Mouse (Mus musculus): Measurements from ENCODE around the gene Pim1.
"Not testable (repeated sequence)": the region's sequence is repeated elsewhere in the genome, so short reads cannot be mapped to it uniquely, and the experiment has no call there.

Pim1 gene

DNA sequence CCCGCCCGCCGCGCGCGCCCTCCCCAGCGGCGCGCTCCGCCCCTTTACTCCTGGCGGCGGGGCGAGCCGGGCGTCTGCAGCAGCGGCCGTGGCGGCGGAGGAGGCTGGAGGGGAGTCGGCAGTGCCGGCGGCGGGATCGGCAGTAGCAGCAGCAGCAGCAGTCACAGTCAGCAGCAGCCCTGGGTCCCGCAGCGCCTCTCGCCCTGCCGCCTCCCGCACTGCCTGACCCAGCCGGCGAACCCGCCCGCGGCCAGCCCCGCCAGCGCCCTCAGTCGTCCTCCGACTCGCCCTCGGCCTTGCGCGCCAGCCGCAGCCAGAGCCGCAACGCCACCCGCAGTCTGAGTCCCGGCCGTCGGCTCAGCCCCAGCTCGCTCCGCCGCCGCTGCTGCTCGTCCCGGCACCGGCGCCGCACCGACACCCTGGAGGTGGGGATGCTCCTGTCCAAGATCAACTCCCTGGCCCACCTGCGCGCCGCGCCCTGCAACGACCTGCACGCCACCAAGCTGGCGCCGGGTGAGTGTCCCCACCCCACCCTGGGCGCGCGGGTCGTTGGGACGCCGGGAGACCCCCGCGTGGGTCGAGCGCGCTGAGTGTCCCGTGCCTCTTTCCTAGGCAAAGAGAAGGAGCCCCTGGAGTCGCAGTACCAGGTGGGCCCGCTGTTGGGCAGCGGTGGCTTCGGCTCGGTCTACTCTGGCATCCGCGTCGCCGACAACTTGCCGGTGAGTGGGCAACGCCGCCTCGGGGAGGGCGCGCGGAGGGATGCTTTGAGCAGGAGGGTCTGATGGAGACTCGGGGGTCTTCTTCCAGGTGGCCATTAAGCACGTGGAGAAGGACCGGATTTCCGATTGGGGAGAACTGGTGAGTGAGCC lies at the start of gene Pim1:
Pim1 (plus strand) TSS at position 41 of the 869 bp plus-strand sequence.
- peak; percentile 43 for DNase-seq (ENCODE audit: low read depth, low spot score)

DNA sequence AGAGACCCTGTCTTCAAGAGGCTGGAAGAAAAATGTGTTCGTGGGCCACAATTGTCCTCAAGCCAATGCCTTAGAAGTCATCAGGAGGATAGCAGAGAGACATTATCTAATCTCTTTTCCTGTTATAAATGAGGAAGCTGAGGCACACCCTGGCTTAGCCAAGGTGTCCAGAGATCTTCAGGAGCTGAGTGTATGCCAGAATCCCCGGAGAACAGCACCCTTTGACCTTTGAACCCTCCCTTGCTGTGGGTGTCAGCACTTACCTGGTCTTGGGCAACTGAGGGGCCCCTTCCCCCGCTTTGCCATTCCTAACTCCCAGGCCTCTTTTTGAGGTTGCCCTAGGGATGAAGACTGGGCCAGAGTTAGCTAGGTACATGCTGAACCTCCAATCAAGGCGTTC lies 49.0 kb upstream of the Pim1 start:
- no peak for DNase-seq (ENCODE audit: low read depth, low spot score)

DNA sequence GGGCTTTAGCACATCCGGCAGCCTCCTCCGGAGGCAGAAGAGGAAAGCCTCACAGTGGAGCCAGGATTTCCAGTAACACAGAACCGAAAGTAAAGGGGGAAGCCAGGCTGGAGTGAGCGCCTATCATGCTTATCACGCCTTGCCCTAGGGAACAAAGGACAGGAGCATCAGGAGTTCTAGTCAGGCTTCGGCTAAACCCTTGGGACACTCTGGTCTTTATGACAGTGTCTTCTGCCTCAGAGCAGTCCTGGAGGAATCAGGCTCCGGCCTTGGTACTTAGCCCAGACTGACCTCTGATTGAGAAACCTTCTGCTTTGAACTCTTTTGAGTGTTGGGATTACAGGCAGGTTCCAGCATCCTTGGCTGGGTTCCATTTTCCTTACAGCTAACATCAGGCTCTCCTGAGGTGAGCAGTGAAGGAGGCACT lies 48.4 kb upstream of the Pim1 start:
- no peak for DNase-seq (ENCODE audit: low read depth, low spot score)

DNA sequence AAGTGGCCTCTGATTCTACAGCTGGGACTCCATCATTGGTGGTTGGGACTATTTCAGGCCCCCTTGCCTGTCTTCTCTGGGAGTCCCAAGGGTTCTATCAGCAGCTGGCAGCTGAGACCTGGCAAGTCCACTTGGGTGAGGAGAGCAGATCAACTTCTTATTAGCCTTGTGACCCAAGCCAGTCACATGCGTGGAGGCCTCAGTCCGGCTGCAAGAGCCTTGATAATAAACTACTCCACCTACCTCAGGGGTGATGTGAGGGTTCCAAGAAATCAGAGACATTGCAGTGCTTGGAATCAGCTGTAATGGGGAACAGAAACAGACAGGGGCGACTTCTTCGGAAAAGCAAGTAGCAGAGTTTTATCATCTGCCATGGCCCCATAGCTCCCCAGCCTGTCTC lies 46.8 kb upstream of the Pim1 start:
- DNase-seq (ENCODE audit: low read depth, low spot score): no peak

DNA sequence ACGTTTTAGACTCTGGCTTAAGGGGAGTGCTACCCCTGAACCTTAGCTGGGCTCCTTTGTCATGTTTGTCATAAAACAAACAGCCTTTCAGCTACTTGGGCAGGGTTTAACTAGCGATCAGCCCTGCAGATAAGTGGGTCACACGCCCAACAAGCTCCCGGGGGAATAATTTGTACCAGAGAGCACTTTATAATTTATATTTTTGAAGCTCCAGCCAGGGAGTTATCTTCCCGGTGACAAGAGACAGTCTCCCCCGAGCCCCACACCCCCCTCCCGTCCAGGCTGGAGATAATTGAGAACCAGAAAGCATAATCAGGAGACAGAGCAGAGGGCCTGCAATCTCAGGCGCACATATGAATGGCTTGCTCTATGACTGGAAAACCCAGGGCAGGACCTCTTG lies 45.5 kb upstream of the Pim1 start:
- DNase-seq (ENCODE audit: low read depth, low spot score): no peak

DNA sequence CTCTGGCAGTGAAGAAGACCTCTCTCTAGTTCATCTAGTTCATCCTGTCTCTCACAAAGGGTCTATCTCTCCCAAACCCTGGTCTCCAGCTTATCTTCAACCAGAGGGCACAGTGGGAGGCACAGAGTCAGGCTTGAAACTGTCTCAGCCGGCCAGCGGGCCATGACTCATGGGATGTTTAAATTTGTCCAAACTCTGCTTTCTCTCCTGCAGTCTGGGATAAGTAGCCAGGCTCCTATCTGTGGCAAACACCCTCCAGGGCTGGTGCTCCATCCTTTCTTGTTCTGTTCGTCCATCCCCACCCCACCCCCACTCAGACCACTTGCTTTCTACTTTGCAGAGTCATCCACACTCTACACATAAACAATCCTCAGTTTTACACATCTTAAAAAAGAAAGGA lies 43.2 kb upstream of the Pim1 start:
- DNase-seq (ENCODE audit: low read depth, low spot score): no peak

DNA sequence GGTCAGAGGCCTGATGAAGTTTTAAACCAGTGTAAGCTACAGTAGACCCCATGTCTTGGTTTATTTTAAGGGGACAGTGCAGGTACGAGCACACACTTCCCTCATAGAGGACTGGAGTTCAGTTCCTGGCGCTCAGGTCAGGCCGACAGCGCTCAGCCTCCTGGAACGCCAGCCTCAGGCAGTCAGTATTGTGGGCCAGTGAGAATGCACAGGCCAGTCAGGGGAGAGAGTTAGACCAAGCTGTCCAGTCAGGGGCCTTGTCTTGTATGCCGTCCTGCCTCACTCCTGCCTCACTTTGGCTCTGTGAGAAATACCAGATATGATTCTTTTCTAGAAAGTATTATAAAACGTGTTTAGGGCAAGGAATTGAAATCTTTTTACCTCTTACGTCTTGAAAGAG lies 42.5 kb upstream of the Pim1 start:
- no peak for DNase-seq (ENCODE audit: low read depth, low spot score)

DNA sequence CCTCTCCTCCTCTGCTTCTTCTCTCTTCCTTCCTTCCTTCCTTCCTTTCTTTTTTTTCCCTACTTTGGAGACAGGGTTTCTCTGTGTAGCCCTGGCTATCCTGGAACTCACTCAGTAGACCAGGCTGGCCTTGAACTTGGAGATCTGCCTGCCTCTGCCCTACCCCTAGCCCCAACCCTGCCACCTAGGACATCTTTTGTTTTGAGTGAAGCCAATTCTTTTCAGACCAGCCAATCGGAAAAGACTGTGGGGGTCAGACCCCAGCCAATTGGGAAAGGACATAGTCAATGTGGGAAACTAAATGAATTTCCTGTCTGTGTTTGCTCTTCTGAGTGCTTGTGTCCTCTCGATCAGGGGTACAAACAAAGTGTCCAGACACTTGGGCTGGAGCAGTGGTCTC lies 42.0 kb upstream of the Pim1 start:
- DNase-seq (ENCODE audit: low read depth, low spot score): no peak

DNA sequence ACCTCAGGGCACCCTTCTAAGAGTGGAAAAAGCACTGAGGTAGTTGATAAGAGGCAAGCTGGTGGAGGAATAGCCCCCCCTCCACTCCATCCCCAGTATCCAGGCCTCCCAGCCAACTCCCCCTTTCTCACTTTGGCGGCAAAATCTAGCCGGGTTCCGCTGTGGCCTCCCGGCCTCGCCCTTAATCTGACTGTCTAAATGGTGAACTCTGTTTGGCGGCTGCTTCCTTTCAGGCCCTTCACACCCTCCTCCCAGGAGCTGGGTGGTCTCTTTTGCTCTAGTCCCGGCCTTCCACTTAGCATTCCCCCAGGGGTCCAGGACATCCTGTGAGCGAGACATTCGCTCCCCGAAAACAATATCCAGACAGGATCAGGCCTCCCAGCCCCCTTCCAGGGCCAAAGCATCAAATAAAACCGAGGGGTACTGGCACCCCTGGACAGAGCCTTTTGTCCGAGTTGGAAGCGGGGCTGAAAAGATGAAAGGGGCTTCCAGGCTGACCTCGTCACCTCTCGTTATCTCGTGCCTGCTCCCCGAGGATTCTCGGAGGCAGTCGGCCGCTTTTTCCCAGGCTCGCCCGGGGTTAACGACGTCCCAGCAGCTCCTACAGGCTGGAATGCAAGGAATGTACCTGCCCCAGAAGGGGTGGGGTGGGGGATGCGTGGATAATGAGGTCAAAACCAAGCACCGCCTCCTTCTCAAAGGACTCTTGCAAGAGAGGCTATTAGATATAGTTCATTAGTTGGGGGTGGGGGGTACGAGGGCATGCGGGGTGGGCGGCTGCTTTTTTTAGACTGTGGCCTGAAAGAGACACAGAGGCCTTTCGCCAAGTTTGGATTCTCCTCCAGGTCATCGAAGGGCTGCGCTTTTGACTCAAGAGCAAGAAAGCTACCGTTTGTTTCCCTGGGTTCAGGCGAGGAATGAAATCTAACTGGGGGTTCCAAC lies 39.4 kb upstream of the Pim1 start:
- DNase-seq (ENCODE audit: low read depth, low spot score): no peak

DNA sequence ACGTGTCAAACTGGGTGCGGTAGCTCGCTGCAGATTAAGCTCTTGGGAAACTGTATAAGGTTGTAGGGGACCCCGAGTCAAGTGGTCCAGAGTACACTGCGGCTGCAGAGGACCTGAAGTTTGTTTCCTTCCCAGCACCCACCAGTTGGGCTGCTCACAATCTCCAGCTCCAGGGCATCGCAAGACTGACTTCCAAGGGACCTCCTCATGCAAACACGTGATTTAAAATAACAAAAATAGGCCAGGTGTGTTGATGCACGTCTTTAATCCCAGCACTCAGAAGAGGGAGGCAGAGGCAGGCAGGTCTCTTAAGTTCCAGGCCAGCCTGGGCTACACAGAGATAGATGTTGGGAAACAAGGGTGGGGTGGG lies 38.7 kb upstream of the Pim1 start:
- DNase-seq (ENCODE audit: low read depth, low spot score): no peak

DNA sequence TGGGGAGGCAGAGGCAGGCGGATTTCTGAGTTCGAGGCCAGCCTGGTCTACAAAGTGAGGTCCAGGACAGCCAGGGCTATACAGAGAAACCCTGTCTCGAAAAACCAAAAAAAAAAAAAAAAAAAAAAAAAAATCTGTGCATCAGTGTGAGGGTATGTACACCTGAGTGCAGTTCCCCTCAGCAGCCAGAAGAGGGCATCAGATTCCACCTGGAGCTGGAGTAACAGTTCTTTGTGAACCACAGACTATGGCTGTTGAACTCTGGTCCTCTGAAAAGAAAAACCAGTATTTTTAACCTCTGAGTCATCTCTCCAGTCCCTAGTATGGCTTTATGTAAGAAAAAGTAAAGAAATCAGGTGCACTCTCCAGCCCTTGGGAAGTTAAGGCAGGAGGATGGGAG lies 36.4 kb upstream of the Pim1 start:
- not testable (repeated sequence) for DNase-seq (ENCODE audit: low read depth, low spot score)

DNA sequence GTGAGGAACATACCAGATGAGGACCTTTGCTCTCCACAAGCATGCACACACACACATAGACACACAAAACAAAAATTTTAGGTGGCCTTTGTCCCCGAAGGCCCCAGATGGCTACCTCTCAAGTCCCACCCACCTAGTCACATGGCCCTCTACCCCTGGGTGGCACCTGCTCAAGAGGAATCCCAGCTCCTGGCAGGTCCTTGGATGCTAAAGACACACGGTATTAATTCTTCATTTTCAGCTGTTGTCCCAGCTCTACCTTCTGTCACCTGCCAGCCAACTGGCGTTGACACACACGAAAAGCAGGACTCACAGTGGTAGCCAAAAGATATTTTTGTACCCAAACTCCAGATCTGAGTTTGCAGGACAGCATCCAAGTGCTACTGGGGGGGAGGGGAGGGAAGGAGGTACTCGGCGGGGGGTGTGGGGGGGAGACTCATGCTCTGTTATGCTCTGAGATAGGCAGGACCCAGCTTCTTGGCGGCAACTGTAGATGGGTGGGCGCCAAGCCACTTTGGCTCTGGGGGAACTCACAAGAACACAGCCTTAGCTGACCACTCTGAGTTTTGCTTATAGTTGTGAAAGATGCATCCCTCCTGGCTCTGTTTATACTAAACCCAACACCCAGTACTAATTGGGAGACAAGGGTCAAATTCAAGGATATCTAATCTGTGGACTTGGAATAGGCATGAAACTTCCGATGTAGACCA lies 35.0 kb upstream of the Pim1 start:
- DNase-seq (ENCODE audit: low read depth, low spot score): peak; percentile 52

DNA sequence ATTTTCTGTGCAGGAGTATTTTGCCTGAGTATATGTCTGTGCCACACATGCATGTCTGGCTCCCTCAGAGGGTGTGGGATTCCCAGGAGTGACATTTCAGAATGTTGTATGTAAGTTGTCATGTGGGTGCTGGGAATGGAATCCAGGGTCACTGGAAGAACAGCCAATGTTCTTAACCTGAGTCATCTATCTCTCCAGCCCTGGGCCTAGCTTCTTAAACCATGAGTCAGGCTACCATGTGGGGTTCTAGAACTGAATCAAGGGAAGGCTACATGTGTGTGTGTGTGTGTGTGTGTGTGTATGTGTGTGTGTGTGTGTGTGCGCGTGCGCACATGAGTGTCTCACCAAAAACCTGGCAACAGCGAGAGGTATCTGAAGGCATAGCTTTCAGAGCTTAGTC lies 34.1 kb upstream of the Pim1 start:
- DNase-seq (ENCODE audit: low read depth, low spot score): no peak

DNA sequence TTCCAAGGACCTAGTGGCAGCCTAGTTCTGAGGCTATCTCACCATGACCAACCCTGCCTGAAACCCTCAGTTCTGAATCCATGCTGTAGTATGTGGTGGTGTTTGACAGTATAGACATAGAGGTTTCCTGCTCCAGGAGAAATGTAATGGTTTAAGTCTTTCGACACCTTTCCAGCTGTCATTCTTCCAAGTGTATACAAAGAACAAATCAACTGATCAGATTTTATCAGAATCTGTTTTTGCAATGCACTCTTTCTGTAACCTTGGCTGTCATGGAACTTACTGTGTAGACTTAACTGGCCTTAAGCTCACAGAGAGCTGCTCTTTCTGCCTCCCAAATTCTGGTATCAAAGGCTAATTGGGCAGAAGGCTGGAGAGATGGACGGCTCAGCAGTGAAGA lies 33.6 kb upstream of the Pim1 start:
- no peak for DNase-seq (ENCODE audit: low read depth, low spot score)

DNA sequence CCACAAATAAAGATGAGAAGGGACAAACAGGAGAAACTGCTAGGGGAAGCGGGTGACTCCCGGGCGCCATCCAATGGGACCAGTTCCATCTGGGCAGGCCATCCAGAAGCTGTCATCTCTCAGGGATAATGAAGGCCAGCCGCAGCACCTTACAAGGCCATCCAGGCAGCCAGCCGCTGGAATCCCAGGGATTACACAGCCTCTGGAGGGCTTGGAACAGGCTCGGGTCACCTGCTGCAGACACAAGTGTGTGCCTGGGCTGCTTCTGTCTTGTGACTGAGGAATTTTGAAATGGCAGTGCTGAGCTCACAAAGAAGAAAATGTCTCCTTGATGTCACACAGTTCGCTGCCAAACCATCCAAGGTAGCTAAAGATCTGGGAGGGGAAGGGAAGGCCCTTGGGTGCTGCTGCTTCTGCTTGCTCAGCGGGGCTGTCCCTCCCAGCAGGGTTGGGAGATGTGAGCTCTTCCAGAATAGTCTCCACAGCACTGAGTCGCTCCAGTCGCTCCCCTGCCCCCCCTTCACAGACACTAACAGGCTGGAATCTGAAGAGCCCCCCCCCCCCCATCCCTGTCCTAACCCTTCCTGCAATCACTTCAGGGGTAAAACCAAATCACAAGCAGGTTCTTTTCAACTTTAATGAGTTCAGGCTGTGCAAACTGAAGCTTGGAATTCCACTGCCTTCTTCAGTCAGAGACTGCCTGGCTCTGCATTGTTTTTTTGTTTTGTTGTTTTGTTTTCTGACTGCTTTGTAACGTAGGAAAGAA lies 32.6 kb upstream of the Pim1 start:
- DNase-seq (ENCODE audit: low read depth, low spot score): no peak

DNA sequence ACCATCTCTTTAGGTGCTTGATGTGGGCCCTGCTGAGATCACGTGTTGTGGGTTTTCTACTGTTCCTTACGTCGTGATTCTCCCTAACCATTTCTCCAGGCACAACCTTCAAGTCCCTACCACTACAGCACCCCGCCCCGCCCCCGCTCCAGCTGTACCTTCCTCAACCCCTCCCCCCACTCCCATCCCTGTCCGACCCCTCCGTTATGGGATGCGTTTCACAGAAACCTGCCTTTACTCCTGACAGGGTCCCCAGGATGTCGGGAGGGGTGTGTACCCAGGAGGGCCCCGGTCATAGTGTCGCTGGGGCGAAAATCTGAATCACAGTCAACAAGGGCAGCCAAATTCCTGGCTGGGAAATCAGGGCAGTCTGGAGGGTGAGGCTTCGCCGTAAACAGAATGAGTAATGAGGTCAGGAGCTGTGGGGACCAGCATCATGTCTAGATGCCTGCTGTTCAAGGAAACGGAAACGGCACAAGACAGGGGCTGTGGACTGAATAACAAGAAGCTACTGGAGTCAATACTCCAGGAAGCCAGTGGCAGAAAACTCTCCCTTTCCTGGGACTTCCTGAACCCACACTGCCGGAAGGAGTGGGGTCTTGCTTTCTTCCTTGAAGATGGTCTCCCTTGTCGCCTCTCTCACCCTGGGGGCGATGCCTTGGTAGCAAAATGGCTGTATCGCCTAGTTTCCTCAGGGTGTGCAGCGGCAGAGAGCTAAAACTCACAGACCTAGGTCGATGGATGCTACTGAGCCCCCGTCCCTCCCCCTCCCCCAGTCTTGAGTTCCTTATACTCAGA lies 31.0 kb upstream of the Pim1 start:
- DNase-seq (ENCODE audit: low read depth, low spot score): peak; percentile 84

DNA sequence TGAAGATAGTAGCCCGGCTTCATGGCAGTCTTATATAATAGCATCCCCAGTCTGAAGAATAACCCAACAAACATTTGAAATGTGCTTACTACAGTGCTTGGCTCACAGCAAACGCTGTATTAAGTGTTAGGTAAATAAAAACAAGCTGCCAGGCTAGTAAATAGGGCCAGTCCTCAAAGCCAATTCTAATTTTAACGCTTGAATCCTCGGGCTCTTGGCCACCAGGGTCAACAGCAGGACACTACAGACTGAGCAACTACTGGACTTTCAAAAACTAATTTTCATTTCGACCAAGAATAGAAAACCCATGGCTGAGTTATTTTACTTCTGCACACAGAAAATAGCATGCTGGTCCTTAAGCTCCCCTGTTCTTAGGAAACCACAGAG lies 30.4 kb upstream of the Pim1 start:
- peak; percentile 14 for DNase-seq (ENCODE audit: low read depth, low spot score)

DNA sequence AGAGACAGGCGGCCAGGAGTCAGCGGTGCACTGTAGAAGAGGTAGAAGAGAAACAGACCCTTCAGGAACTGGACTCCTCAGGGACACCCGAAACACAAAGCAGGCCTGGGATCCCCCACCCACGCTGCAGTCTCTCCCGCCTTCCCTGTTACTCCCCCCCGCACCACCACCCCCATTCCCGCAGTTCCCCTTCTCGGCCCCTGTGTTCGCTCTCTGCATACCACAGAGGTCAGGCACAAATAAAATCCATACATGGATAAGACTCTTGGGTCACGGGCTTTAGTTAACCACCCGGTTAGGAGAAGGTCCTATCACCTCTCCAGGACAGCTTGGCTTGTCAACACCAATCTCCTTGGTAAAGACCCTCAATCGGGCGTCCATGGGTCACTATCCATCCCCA lies 26.9 kb upstream of the Pim1 start:
- no peak for DNase-seq (ENCODE audit: low read depth, low spot score)

DNA sequence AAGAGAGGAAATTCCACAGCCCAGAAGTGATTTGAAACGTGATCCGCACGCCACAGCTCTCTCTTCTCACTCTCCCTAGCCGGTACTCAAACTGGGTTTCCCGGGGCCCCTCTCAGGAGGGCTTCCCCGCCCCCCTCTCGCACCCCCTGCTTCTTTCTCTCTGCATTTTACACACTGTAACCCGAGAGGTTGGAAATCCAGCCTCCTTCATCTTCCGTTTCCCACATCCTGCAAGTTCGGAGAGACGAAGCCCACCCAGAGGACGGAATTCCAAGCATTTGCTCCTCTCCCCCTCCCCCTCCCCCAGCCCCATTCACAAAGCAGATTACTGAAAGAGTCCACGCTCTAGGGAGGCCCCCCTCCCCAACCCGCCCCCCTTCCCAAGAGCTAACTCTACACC lies 26.5 kb upstream of the Pim1 start:
- no peak for DNase-seq (ENCODE audit: low read depth, low spot score)

DNA sequence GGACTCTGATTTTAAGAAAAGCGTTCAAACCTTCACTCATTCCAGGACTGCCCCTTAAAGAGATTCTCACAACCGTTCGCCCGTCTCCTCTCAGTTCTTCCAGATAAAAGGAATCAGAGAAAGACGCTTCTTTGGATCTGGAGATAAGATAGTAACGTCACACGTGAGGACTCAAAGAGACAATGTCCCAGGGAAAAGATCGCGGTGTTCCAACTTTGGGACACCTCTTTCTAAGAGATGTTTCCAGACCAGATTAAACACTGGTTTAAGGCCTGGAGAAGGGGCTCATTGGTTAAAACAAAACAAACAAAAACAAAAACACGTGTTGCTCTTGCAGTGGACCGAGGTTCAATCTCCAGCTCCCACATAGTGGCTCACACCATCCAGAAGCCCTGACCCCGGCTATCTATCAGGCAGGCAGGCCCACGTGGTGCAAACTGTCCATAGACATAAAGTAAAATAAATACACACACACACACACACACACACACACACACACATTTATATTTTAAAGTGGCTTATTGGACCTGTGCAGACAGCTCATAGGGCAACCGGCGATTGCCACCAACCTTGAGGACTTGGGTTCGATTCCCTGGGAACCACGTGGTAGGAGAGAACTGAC lies 25.9 kb upstream of the Pim1 start:
- DNase-seq (ENCODE audit: low read depth, low spot score): no peak
